Mouse (Mus musculus): Measurements from ENCODE around the gene Osbp2.

GRCm38 (mm10) chr11:3912875-3913271, 49.2 kb upstream of the Osbp2 start:
- TF ChIP-seq CTCF (IDR thresholded peaks at IDR 0.05; ENCODE audit: low read depth, low read length), result no peak
- TF ChIP-seq GATA2 (IDR thresholded peaks at IDR 0.05; ENCODE audit: borderline replicate concordance, low read depth, low read length), result no peak
- no peak for TF ChIP-seq GATA1 (IDR thresholded peaks at IDR 0.05; ENCODE audit: borderline replicate concordance, low read length)
- no peak for TF ChIP-seq TAL1 (conservative IDR thresholded peaks at IDR 0.05; ENCODE audit: low read depth, low read length)
- TF ChIP-seq POLR2AphosphoS5 (IDR thresholded peaks at IDR 0.05; ENCODE audit: insufficient replicate concordance, low read depth, low read length), result no peak
